Mouse (Mus musculus): ENCODE measurements around the gene Gtf2h2.
"Not testable (repeated sequence)": the region's sequence is repeated elsewhere in the genome, so short reads cannot be mapped to it uniquely, and the experiment has no call there.

GRCm38 (mm10) chr13:100499625-100500024, 7.2 kb upstream of the Gtf2h2 start:
- TF ChIP-seq CTCF (IDR thresholded peaks at IDR 0.05; ENCODE audit: low read depth, low read length); POLR2A (IDR thresholded peaks at IDR 0.05; ENCODE audit: extremely low read depth, insufficient read depth, low read length): not testable (repeated sequence)

Measured in liver, adult 2 months (tissue).